Comparison of ENCODE assay signal across 33 mouse cellular contexts in the genomic region with DNA sequence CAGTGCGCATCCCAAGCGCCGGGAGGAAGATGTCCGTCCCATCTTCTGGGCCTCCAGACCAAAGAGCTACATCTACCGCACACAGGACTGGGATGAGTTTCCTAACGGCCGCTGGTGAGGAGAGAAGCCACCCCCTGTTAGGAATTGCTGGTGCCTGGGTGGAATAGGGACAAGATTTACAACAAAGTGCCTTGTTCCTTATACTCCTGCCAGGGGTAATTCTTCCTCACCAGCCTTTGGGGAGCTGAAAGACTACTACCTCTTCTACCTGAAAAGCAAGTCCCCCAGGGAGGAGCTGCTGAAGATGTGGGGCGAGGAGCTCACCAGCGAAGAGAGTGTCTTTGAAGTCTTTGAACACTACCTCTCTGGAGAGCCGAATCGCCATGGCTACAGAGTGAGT. TPM values are rescaled to one million over a fixed set of nuclear protein-coding genes. Genes with fewer than 3 reads are reported as not detected.
"Had no signal": no experiment of that assay in that cellular context is flagged by ENCODE, and none has a peak within 500 bp of the region (broad histone marks: within the 10 kb centered on the region; RNA-seq: fewer than 3 reads in every experiment).

No protein-coding gene starts in this region.

- H3K27ac ChIP-seq: embryonic facial prominence, embryonic 10.5 days; embryonic facial prominence, embryonic 12.5 days; embryonic facial prominence, embryonic 13.5 days; embryonic facial prominence, embryonic 15.5 days; forebrain, embryonic 10.5 days; forebrain, embryonic 12.5 days; forebrain, embryonic 13.5 days; forebrain, embryonic 15.5 days; gastrocnemius, adult 2 months had no signal

- H3K4me2 ChIP-seq: embryonic facial prominence, embryonic 12.5 days; embryonic facial prominence, embryonic 13.5 days; embryonic facial prominence, embryonic 15.5 days; forebrain, embryonic 12.5 days; forebrain, embryonic 13.5 days; forebrain, embryonic 15.5 days had no signal

- ATAC-seq: forebrain, embryonic 13.5 days; forebrain, embryonic 14.5 days; forebrain, embryonic 15.5 days; forebrain, embryonic 16.5 days; forebrain, postnatal 0 days had no signal

- H3K9me3 ChIP-seq: embryonic facial prominence, embryonic 10.5 days; embryonic facial prominence, embryonic 12.5 days; embryonic facial prominence, embryonic 13.5 days; embryonic facial prominence, embryonic 15.5 days; forebrain, embryonic 10.5 days; forebrain, embryonic 12.5 days; forebrain, embryonic 13.5 days; forebrain, embryonic 15.5 days had no signal

- H3K27me3 ChIP-seq: embryonic facial prominence, embryonic 12.5 days; embryonic facial prominence, embryonic 13.5 days; embryonic facial prominence, embryonic 15.5 days; forebrain, embryonic 12.5 days; forebrain, embryonic 13.5 days; forebrain, embryonic 15.5 days had no signal

- H3K9ac ChIP-seq: embryonic facial prominence, embryonic 12.5 days; embryonic facial prominence, embryonic 13.5 days; embryonic facial prominence, embryonic 15.5 days; forebrain, embryonic 12.5 days; forebrain, embryonic 13.5 days; forebrain, embryonic 15.5 days; forebrain, postnatal 0 days had no signal

- H3K4me1 ChIP-seq: embryonic facial prominence, embryonic 10.5 days; embryonic facial prominence, embryonic 12.5 days; embryonic facial prominence, embryonic 13.5 days; embryonic facial prominence, embryonic 15.5 days; forebrain, embryonic 12.5 days; forebrain, embryonic 13.5 days; forebrain, embryonic 15.5 days had no signal

- DNase-seq: cerebellum, adult 18-20 months; cerebellum, adult 2 months; cerebellum, adult 8-10 months; cerebellum, adult 9-10 months; cerebellum, adult 9-11 months; cerebellum, postnatal 14 days; cerebellum, postnatal 25 days; cerebellum, postnatal 36 days; embryo, embryonic 11 days; forebrain, postnatal 0 days; gastrocnemius, adult 2 months; gastrocnemius, postnatal 10 days; gastrocnemius, postnatal 14 days; gastrocnemius, postnatal 25 days; gastrocnemius, postnatal 36 days; heart, adult 18-20 months had no signal

- H3K4me3 ChIP-seq: embryonic facial prominence, embryonic 10.5 days; embryonic facial prominence, embryonic 12.5 days; embryonic facial prominence, embryonic 13.5 days; embryonic facial prominence, embryonic 15.5 days; erythroblast, embryonic 14.5 days; forebrain, embryonic 10.5 days; forebrain, embryonic 12.5 days; forebrain, embryonic 13.5 days; forebrain, embryonic 15.5 days; gastrocnemius, adult 2 months had no signal

RNA-seq across cellular contexts. Expression of gene Nppa, which starts 51.4 kb away (rescaled TPM):
- total RNA-seq: common myeloid progenitor, adult 5-6 weeks; forebrain, postnatal 0 days; gastrocnemius, adult 18-20 months; gastrocnemius, adult 2 months; gastrocnemius, postnatal 10 days; gastrocnemius, postnatal 14 days; gastrocnemius, postnatal 25 days; gastrocnemius, postnatal 36 days; gastrocnemius, postnatal 4 days; granulocyte monocyte progenitor cell, adult 5-6 weeks had no signal
- polyA plus RNA-seq: cerebellum, adult 2 months; embryonic facial prominence, embryonic 14.5 days; erythroblast, embryonic 14.5 days; forebrain, embryonic 16.5 days; gonadal fat pad, adult 2 months had no signal
